Mouse (Mus musculus) right cerebral cortex, postnatal 10 days (tissue): ENCODE measurements at regions not wholly inside any gene's neighbourhood (a gene's known extent, or its start where the extent isn't known, plus 50 kb on each side); places are given as distances from the start of the nearest gene placed in this dataset.
"Not testable (repeated sequence)": the region's sequence is repeated elsewhere in the genome, so short reads cannot be mapped to it uniquely, and the experiment has no call there.

Experiments used
- DNase-seq, 2 experiments: peaks; one replicate each; pipeline ENCODE4 v3.0.0; 2021; ENCODE audit warnings: low spot score in 2 of 2

DNA sequence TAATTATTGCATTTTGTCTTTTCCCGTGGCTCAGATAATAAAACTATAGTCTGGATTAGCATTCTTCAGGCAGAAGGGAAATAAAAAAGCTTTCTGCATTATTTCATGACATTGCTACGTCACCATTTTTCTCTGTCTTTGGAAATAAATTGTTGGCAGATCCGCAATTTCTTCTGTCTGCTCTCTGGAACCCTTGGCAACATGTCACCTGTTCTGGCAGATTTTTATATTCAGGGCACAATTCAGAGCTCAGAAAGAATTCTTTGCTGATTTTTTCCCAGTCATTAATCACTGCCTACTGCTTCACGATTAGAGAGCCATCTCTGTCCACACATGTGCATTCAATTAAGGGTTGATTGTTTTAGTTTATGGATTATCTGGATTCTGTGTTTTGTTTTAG, 460.5 kb downstream of the Cdh8 start:
- DNase-seq: no peak

DNA sequence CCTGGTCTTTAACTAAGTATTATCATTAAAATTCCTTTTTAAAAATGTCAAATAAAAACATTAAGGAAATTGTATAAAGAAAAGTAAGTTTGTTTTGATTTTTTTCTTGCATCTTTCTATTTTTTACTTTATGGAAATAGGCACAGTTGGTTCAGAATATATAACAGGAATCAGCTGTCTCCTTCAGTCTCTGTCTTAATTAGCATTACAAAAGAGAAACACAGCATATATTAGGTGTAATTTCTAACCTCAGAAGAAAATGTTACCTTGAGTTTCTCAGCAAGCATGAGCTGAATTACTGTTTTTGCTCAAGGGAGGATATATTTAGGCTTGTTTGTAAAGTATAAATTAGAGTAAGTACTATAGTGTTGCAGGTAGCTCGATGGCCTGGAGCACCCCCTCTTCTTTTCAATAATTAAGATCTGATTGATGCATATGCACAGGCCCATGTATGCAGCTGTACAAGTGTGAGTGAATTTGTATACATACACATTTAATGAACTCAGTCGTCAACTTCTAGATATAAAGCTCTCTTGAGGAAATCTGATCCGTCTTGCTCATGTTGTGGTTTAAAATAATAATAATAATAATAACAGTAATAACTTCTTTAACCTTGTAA, 503.0 kb downstream of the Cdh8 start:
- no peak for DNase-seq

DNA sequence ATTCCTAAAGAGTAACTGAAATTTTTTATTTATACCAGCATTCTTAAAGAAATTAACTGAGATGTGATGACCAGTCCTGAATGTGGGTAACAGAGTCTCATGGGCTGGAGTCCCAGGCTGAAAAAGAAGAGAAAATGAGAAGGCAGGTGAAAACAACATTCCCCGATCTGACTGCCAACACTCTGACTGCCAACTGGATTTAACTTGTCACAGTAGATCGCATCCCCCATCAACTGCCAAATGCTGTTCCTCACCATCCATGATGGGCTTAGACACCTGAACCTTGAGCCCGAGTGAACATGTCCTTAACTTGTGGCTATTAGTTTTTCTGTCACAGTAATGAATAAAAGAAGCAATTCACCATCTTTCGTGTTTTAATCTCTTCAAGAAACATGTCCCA, 522.9 kb downstream of the Cdh8 start:
- DNase-seq: no peak

DNA sequence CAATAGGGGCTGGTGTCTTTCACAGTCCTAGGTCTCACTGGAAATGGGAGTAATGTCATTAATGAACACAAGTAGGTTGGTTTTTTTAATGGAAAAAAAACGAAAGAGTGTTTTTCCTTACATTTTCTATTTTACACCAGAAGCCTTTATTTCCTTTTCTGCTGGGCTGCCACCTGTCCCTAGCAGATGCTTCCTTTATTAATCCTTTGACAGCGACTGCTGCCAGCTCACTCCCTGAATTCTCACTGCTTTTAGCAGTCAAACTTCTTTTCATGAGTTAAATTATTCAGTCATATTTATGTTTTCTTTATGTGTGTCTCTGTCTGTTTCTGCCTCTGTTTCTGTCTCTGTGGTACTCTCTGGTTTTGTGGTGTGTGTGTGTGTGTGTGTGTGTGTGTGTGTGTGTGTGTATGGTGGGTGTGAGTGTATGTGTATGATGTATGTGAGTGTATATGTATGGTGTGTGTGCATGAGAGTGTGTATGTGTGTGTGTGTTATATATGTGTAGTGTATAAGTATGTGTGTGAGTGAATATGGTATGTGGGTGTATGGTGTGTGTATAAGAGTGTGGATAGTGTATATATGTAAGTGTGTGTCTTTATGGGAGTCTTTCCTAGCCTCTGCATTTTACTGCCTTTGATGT, 554.5 kb downstream of the Cdh8 start:
- peak; percentile 32 to 37 for DNase-seq

DNA sequence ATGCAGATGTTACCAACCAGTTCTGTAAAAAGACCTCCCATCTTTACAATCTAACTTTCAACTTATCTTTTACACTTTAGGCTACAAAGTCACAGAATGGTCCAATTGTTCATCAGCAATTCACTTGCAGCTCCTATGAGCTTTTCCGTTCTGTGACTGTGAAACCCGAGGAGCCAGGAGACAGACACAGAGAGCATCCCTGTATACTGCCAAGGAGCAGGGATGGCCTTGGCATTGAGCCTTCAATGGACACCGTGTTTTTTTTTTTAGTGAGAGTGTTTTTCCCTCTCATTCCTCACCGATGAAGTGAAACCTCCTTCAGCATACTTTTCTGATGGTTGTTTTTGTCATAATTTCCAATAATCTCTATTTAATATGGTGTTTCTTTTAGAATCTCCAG, 555.1 kb downstream of the Cdh8 start:
- DNase-seq: peak in 1 of 2 experiments; percentile 19

DNA sequence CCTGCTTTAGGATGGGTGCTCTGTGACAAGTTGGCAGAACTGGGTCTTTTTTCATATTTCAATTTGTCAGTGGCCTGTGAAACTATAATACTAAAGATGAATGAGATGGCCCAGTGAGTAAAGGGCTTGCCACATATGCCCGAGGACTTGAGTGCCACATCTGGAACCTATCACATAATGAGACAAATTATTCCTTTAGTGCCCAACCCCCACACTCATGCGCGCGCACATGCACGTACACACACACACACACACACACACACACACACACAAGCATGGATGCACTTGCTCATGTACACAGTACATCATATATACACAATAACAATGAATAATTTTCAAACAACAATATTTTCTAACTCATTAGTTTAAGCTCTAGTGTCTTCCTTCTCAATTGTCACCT, 555.9 kb downstream of the Cdh8 start:
- no peak for DNase-seq

DNA sequence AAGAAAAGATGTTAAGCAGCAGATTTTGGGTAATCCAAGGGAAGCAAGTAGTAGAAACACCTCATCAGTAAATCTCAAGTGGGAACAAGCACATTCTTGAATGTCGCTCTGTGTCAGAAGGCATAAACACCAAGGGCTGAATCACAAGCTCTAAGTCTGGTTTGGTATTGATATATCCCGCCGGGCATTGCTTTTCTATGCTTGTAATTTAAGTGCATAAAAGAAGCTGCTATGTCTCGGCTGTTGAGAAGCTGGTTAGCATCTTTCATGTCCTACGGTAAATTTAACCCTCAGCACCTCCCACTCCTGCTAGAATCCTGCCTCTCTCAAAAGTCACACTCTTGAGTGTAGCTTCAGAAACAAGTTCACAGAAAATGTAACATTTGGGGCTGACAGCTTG, 586.8 kb downstream of the Cdh8 start:
- peak in 1 of 2 experiments; percentile 19 for DNase-seq

DNA sequence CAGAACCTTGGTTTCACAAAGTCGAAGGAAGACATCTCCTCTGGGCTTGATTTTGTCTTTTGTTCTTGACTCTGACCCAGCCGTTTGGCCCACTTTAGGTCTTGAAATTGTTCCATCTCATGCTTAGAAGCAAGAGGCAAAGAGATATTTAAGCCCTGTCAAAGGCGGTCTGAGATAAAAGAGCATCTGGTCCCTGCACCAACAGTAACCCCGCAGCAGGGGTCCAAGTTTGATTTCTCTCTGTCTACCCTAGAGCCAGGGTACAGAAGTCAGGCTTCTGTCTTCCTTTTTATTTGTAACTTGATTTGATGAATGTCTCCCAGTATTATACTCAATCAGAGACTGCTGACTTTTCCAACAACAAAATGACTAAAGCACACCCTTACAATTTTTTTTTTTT, 587.3 kb downstream of the Cdh8 start:
- DNase-seq: no peak

DNA sequence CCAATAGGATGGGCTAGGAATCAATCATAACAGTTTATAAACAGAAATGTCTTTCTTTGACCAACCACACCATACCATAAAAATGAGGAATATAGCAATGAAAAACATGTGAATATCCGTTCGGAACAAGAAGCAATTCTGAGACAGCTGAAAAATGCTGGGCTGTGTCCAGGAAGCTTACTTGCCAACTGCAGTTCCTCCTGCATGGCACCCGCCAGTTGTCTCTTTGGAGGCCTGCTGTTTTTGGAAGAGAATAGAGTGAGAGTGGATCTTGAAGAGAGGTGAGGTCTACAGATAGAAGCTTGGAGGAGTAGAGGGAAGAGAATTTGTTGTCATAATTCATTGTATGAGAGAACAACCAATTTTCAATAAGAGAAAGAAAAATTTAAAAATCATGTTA, 604.3 kb downstream of the Cdh8 start:
- peak; percentile 25 to 35 for DNase-seq

DNA sequence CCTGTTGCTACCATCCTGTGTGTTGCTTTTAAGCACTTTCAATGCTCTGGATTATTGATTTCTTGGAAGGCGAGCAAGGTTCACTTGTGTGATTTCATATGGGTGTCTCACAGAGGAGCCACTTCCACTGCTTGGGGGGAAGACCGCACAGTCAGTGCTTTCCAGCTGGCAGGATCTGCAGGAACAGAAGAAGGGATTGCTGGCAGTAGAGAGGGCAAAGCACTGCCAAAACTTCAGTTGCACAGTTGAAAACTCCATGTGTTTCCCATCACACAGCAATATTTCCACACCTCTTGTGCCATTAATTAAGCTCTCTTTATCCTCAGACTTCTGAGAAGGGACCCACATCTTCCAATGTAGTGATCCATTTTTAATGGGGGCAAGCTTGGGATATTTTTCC, 618.8 kb downstream of the Cdh8 start:
- DNase-seq: peak; percentile 46 to 58

DNA sequence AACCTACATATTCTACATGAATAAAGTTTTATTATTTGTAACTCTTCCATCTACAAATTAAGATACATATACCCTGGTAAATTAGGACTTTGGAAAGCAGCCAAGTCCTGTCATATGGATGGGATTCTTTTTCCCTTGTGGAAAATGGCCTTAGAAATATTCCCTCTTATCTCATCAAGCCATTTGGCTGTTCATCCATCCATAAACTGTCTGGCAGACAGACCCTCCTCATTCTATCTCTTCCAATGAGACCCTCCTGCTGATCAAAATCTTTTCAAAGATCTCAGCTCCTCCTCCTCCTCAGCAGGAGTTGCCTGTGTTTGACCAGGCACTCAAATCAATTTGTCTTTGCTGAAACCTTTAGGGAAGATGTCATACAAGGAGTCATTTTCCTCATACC, 649.2 kb downstream of the Cdh8 start:
- no peak for DNase-seq

DNA sequence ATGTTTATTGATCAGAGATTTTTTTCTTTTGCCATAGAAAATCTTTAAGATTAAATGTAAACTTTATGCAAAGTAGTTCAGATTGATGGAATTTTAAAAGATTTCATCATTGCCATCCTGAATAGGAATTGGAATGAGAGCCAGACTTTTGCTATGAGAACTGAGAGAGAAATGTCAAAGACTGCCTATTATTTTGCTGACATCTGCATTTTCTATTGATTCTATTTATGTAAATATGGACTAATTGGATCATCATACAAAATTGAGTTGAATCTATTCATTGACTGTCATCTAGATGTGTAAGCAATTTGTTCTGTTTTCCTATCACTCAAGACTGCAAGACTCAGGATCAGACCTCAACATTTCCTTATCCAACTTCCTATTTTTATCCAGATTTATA, 659.7 kb downstream of the Cdh8 start:
- DNase-seq: no peak

DNA sequence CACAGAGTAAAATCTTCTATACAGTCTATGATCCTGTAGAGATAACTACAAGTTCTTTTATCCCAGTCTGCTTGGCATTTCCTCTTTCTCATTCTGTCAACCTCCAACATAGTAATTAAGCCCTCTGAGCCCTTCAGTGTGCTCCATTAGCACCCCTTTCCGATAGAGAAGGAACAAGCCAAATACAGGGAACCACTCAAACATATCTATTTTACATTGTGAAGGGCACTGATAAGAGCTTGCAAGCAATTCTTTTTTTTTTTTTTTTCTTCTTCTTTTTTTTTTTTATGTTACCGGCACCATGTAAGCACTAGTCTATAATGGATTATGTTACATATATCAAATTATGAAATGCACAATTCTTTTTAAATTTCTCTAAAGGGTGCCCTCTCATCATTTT, 660.5 kb downstream of the Cdh8 start:
- DNase-seq: no peak

DNA sequence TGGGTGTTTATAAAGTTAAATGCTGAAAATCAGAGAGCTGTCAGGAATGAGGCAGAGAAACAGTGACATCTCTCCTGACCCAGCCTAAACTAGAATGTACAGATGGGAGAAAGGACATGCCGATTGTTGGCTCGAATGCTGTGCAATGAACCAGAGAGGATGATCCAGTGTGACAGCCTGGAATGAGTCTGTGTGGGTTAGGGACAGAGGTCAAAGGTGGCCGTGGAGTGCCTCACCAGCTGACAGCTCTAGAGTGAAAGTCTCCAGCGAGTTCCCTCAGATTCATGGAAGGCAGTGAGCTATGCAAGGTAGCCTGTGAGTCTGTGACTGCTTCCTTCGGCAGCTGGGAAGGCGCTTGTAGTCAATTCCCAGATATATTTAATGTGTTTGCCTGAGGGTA, 663.9 kb downstream of the Cdh8 start:
- no peak for DNase-seq

DNA sequence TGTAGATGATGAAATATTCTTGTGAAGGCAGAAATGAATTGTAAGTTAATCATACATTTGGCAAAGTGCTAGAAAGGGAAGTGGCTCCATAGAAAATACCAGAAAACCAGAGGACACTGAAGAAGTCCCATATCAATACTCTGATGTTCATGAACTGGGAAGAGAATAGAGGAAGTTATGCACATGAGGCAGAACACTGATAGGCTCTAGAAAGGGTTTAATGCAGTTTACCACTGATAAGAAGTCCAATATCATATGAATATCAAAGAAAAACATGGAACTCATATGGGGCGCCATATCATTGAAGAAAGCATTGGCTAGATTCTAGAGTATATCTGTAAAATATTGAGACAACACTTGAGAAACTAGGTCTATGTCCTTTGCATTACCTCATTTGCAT, 708.5 kb downstream of the Cdh8 start:
- DNase-seq: no peak

DNA sequence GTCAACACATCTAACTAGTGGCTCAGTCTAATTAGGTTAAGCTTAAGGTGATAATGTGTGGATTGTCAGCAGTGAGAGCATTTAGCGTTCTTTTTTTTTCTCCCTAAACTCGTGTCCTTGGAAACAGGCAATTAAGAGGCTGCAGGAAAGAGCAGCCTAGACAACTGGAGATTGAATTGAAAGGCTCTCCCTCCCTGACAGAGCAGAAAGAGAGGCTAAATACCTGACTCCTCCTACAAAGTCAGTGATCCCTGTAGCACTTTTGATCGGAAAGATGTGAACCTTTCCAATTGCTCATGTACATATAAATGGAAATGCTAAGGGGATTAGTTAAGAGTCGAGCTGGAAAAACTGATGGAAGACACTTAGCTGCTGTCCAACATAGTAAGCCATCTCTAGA, 710.1 kb downstream of the Cdh8 start:
- DNase-seq: no peak

DNA sequence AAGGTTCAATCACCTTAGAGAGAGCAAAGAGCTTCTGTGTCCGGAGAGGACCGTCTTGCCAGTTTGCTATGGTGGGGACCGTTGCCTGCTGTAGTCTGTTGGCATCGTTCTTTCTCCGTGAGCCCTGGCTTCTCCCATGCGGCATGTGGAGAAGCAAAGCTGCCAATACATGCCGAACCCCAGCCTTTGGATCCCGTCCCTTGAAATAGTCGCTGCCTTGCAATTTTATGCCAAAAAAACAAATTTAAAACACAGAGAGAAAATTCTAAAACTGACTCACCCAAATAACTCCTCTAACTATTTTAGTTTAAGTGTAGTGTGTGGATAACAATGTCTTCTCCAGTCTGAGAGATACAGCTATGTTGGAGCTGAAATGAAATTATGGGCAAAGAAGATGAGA, 731.1 kb downstream of the Cdh8 start:
- DNase-seq: peak; percentile 61 to 63

DNA sequence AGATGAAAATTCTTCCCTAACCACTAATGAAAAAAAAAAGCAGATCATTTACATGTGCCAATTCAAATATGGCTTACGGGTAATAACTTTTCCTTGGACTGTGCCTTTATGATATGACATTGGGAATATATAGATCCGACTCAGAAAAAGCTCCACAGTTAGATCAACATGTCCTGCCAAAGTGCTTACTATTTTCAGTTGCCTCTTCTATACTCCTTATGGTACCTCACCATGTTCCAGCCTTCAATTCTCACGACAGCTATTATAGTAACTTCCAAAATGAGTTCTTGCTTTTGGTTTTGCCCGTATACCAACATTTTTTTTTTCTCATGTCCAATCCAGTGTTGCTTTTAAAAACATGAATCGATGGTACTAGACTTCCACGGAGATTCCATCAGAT, 731.7 kb downstream of the Cdh8 start:
- peak in 1 of 2 experiments; percentile 20 for DNase-seq

DNA sequence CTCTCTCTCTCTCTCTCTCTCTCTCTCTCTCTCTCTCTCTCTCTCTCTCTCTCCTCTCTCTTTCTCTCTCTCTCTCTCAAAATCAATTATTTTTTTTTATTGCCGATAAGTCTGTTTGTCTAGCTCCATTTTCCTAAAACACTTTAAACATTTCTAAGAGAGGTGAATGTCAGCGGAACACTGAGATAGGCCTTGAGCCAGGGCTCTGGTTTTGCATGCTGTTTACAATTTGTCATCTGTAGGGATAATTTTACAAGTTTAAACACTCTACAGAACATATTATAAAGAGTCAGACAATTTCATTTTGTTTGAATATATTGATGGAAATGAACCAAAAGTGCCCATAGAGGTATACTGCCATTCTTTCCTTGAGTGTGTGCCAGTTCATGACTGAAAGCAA, 736.2 kb downstream of the Cdh8 start:
- DNase-seq: no peak

DNA sequence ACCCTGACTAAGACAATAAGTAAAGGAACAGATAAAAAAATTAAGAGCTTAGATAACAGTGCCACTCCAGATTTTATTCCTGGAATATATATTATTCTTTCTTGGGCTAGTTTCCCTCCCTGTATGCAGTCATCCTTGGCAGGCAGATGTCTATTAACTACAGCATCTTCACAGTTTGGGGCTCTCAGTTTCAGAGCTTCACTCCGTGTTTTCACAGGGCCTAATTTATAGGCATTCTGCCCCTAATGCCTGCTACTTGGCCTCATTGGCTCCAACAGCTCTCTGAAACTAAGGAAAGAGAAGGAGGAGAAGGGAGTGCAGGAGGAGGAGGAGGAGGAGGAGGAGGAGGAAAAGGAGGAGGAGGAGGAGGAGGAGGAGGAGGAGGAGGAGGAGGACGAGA, 757.0 kb downstream of the Cdh8 start:
- DNase-seq: no peak

DNA sequence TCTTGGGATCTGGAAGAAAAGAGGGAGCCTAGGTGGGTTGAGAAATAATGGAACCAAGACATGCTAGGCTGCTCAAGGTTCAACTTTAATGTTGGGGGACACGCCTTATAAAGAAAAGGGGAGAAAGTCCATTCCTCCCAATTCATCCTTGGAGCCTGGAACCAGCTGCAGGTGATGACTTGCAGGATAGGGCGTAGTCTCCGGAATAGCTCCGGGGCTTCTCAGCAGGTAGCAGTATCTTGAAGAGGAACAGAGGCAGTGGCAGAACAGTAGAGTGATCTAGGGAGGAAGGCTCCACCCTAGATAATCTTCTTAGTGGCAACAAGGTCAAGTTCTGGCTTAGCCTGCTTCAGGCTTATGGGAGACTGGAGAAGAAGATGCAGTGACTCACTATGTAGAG, 764.0 kb downstream of the Cdh8 start:
- not testable (repeated sequence) for DNase-seq

DNA sequence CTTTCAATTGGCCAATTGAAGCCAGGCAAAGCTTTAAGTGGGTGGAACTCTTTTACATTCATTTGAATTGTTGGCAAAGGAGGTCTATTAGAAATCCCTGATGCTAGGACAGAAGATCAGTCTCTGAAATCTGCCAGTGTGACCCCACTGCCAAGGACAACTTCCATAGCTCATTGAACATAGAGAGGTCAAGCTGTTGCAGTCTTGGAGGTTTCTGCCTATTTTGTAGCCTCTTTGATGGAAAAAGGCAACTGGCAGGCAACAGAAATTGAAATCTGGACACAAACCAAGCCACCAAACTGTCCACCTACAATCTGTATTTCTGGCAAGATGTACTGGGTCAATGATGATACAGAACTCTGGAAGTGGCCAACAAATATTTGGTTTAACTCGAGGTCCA, 765.3 kb downstream of the Cdh8 start:
- no peak for DNase-seq

DNA sequence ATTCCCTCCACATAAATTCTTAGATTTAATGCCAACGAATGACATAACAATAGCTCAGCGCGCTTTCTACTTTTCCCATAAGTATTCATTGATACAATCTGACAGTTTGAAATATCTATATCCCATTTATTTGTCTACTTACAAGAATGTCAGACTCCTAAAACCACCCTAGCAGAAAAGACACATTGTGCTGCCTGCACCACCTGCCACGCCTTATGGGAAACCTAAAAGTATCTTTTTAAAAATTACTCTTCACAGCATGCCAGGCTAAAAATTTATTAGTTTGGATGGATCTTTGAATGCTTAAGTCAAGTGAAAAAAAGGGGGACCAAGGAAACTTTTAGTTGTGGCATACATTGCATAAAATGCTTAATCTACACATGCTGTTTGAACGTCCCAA, 788.1 kb downstream of the Cdh8 start:
- DNase-seq: peak; percentile 23 to 26

DNA sequence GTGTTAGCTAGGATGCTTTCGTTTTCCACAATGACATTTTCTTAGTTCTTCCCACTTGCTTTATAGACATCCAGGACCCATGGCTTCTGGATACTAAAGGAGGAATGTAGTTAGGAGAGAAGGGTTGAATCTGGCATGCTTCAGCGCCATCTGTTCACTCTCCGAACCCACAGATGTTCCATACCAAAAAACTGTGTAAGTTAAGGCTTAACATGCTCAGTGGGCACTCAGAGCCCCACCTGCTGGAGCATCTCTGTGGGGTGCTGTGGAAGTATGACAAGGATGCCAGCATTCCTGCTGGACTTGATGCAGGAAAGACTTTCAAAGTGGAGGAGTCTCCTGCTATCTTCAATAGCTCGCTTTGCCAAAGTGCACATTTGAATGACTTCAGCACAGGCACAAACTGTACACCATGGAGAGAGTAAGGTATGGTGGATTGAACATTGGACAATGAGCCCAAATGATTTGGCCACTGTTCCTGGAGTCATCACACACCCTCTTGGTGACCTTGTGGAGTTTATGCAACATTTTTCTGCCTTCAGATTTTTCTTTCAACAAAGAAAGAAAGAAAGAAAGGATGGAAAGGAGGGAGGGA, 802.3 kb downstream of the Cdh8 start:
- peak; percentile 24 to 29 for DNase-seq
